Mouse (Mus musculus) frontal cortex, adult 2 months (tissue): ENCODE data around the gene Marcks. TPM values are rescaled to one million over a fixed set of nuclear protein-coding genes. Genes with fewer than 3 reads are reported as not detected.
"Not testable (repeated sequence)": the region's sequence is repeated elsewhere in the genome, so short reads cannot be mapped to it uniquely, and the experiment has no call there.

Experiments
- DNase-seq, 2 experiments: peaks; one replicate each; pipeline ENCODE4 v3.0.0; 2022; ENCODE audit warnings: low spot score in 1 of 2; ENCODE audit errors: extremely low spot score in 1 of 2
- polyA plus RNA-seq: library from polyadenylated mRNA; depleted of rRNA; stranded (reverse); fragments of >200 nt; gene quantifications from 2 replicates; pipeline ENCODE4 v1.2.3, GENCODE M21; 2012

The Marcks gene
- polyA plus RNA-seq, 1 experiment: 126 TPM

DNA sequence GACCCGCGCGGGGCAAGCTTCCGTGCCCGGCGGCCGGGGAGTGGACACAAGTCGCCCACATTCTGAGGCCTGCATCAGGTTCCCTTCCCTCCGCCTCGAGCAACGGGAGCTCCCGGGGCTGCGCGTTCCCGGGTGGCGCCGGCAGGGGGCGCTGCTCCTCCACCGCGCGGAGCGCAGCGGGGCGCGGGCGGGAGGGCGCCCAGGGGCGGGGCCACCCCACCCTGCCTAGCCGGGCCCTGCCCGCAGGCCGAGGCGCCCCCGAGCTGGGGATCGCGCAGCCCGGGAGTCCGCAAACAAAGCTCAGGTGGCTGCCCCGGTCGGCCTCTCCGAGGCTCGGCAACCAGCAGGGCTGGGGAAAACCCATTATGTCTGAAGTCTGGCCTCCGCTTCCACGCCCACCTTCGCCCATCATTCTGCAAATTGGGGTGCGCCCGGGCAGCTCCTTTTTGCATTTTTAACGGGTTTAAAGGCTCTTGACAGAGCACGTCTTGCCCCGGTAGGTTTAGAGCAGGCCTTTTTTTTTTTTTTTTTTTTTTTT, 1.7 kb downstream of the Marcks start:
- peak; percentile 55 to 95 for DNase-seq

GRCm38 (mm10) chr10:37135951-37136751, 2.6 kb downstream of the Marcks start:
- peak; percentile 9 to 45 for DNase-seq

- DNase-seq: no peak
Measured at GRCm38 (mm10) chr10:37133876-37134708, 4.6 kb downstream of the Marcks start.

DNA sequence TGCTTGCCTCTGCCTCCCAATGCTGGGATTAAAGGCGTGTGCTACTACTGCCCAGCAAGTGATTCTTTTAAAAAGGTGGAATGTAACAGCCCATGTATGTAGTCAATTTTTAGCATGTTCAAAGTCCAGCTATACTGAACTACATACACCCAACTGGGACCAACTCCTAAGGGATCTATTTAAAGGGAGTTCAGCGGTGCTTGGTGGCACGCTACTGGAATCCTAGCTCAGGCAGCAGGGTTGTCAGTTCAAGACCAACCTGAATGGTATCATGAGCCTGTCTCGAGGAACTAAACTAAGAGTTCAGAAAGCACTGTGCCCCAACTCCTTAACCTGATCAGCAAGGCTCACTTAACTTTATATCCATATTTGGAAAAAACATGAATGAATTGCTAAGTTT, 6.0 kb downstream of the Marcks start:
- DNase-seq: no peak

- no peak for DNase-seq
Measured at GRCm38 (mm10) chr10:37129652-37130051, 9.1 kb downstream of the Marcks start.

GRCm38 (mm10) chr10:37115329-37115728, 23.4 kb downstream of the Marcks start:
- no peak for DNase-seq

GRCm38 (mm10) chr10:37112812-37113211, 25.9 kb downstream of the Marcks start:
- no peak for DNase-seq

DNA sequence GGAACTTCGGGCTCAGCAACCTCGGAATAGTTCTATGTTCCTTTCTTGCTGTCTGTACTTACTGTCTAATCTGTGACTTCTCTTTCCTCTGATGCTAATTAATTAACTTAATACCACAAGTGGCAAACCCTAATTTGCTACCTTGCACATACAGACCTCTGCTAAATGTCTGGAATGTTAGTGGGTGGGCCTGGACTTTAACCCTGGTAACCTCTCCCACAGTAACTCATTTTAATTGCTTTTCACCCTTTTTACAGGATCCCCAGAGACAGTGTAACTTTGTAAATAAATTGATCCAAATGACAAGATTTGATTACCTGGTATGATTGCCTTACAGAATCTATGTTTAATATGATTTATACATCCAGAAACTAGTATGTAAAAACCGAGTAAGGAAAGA, 26.4 kb downstream of the Marcks start:
- DNase-seq: no peak

- DNase-seq: peak in 1 of 2 experiments; percentile 34
Measured at GRCm38 (mm10) chr10:37111432-37111831, 27.3 kb downstream of the Marcks start.

DNA sequence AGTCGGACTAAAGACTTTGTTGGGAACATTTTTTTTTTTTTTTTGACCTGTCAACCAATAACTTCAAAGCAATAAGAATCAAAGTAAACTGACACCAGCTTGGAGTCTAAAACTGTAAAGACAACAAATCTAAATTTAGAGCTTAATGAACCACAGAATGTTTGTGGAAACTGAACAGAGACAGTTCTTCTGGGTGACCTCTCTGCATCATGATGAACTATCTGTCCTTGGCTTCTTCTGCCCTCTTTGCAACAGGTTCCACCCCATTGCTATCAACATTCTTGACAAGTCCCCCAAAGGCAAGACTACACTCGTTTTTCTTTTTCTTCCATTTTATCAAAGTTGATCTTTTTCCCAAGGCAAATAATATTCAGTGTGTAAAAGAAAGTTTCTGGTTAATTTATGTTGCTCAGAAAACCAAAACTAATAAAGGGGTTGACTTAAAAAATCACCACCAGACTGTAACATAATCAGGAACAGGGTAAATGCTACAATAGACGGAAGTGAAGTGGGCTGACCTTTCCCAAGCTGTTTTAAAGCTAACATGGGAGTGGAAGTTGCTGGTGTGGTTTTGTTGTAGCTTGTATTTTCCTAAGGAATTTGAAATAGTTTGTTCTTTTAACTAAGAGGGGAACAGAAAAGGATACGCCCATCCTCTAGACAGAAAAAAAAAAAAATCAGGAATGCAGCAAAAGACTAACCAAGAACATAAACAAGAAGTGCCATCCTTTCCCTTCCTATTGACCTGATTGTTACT, 31.7 kb downstream of the Marcks start:
- no peak for DNase-seq

DNA sequence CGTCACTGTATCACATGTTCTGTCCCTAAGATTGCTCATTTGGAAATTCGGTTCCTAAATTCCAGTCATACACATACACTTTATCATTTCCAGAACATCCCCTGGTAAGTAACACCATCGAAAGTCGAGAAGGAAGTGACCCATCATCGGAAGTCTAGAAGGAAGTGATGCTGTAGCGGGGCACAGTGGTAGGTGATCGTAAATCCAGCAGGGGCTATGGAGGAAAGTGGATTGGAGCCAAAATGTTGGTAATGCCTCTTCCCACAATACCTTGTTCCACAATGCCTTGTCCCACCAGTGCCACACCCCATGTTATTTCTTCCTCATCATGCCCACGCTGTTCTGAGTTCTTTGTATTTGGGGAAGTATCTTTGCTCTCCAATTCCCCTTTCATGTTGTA, 32.4 kb downstream of the Marcks start:
- no peak for DNase-seq

GRCm38 (mm10) chr10:37102227-37103080, 36.3 kb downstream of the Marcks start:
- no peak for DNase-seq

- no peak for DNase-seq
Measured at GRCm38 (mm10) chr10:37101733-37102132, 37.0 kb downstream of the Marcks start.

DNA sequence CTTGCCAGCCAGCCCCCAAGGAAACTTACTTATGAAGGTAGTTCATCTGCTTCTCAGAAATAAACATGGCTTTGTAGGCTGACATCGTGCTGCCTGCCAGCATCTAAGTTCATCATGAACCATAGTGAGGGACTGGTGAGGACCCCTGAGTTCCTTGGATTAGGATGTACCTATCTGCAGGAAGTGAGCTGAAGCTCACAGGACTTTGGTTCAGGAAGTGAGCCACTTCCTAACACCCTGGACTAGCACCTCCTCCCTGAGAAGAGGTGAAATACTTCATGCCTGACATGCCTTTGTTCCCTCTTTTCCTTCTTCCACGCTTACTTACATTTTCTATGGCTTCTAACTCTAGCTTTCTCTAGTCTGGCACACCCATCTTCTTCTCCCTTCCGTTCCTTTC, 42.2 kb downstream of the Marcks start:
- no peak for DNase-seq

GRCm38 (mm10) chr10:37095803-37096202, 42.9 kb downstream of the Marcks start:
- no peak for DNase-seq

DNA sequence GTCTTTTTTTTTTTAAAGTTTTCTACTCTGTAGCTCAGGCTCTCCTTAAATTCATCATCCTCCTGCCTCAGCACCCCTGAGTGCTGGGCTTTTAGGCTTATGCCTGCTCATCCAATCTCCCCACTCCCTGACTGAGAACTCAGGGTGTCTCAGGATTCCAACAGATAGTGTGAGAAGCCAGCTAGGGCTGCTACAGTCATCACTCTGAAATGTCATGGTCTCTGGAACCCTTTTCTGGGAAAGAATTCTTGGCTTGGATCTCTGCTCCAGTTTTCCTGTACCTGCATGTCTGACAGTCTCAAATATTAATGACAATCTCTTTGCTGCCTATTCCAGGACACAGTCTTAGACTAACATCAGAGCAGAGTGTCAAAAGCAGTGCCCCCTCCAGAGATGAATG, 45.4 kb downstream of the Marcks start:
- no peak for DNase-seq

DNA sequence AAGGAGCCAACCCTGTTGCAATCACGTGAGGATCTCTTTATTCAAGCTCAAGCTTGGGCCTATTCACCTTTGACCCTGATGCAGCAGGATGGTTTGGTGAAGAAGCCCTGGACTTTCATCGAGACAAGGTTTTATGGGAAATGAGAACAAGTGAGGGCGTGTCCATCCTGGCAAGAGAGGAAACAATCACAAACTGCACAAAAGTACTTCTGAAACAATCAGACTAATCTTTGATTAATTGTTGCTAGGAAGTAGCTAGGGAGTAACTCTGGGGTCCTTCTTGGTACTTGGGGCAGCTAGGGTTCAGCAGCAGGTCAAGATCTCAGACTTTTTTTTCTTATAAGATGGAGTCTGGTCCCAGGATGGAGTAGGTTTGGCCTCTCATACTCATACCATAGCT, 48.3 kb downstream of the Marcks start:
- DNase-seq: no peak

DNA sequence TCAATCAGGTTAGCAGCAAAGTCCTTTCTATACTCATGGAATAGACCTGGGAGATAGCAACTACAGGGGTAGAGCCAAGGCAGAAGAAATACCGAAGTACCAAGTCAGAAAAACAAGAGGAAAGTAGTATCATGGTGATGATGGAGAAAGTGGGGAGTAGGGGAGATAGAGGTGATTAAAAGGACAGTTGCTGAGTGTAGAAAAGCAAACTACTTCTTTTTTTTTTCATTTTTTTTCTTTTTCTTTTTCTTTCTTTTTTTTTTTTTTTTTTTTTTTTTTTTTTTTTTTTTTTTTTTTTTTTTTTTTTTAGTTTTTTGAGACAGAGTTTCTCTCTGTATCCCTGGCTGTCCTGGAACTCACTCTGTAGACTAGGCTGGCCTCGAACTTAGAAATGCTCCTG, 54.6 kb downstream of the Marcks start:
- DNase-seq: not testable (repeated sequence)
